Mouse (Mus musculus): ENCODE measurements at regions not wholly inside any gene's neighbourhood (a gene's known extent, or its start where the extent isn't known, plus 50 kb on each side); places are given as distances from the start of the nearest gene placed in this dataset.
A peak's percentile ranks its signal among the peaks of the same experiment; 100 is the strongest.

- dilution Hi-C loops (cut with MboI; ENCODE audit: extremely low pct_ligation_motif_present, extremely low pct_unique_long_range_greater_than_20kb, low sequenced_read_pairs) (no loop called here), in situ Hi-C loops (cut with MboI; ENCODE audit: low pct_ligation_motif_present, low pct_unique_long_range_greater_than_20kb, low sequenced_read_pairs) (no loop called here)
- H3K9me3 ChIP-seq (replicated peaks; ENCODE audit: low read length) = no peaks in the 10 kb centered on the region
- H3K4me3 ChIP-seq (replicated peaks in 1 of 3; ENCODE audit: low read depth in 2 of 3, low read length in 2 of 3, poor library complexity in 1 of 3) = no peak overlapping the region
- H3K27me3 ChIP-seq (replicated peaks) = no peaks in the 10 kb centered on the region
- H3K27ac ChIP-seq (ENCODE audit: insufficient read depth, low read depth) = no peak overlapping the region
- H3K79me2 ChIP-seq (replicated peaks; ENCODE audit: control insufficient read depth, extremely low read depth, insufficient read depth, poor library complexity, severe bottlenecking) = no peaks in the 10 kb centered on the region
- DNase-seq (ENCODE audit: extremely low read depth) = no peak
- TF ChIP-seq EP300 (IDR thresholded peaks at IDR 0.05; ENCODE audit: low read length) (no peak), KAT2A (IDR thresholded peaks at IDR 0.05; ENCODE audit: insufficient replicate concordance, low read length) (no peak), JUND (conservative IDR thresholded peaks at IDR 0.05; ENCODE audit: low read depth, low read length) (no peak), ZNF384 (IDR thresholded peaks at IDR 0.05; ENCODE audit: low read depth, low read length) (no peak), USF1 (IDR thresholded peaks at IDR 0.05; ENCODE audit: low read depth, low read length) (no peak), MYC (IDR thresholded peaks at IDR 0.05; ENCODE audit: low read depth, low read length) (no peak), PAX5 (IDR thresholded peaks at IDR 0.05; ENCODE audit: low read length) (no peak)
- H3K4me2 ChIP-seq (ENCODE audit: insufficient read depth, low read depth, poor library complexity, severe bottlenecking) = peak overlapping the region; percentile 44; the same call in 1 of the 2 replicates
- no peaks in the 10 kb centered on the region for H3K36me3 ChIP-seq (replicated peaks in 1 of 2; ENCODE audit: control insufficient read depth in 1 of 2, insufficient read depth in 1 of 2, low read length in 1 of 2)
- H3K4me1 ChIP-seq (ENCODE audit: control insufficient read depth in 1 of 2, insufficient read depth in 2 of 2) = no peaks in the 10 kb centered on the region
- H3K9ac ChIP-seq (ENCODE audit: insufficient read depth, low read depth) = no peak overlapping the region
Measured at GRCm38 (mm10) chr4:33833134-33833533, 91.3 kb upstream of the Cnr1 start.

GRCm38 (mm10) chr4:33838436-33838835, 86.0 kb upstream of the Cnr1 start:
- dilution Hi-C loops (cut with MboI; ENCODE audit: extremely low pct_ligation_motif_present, extremely low pct_unique_long_range_greater_than_20kb, low sequenced_read_pairs) = no loop called here
- H3K4me1 ChIP-seq (ENCODE audit: control insufficient read depth in 1 of 2, insufficient read depth in 2 of 2) = no peaks in the 10 kb centered on the region

DNA sequence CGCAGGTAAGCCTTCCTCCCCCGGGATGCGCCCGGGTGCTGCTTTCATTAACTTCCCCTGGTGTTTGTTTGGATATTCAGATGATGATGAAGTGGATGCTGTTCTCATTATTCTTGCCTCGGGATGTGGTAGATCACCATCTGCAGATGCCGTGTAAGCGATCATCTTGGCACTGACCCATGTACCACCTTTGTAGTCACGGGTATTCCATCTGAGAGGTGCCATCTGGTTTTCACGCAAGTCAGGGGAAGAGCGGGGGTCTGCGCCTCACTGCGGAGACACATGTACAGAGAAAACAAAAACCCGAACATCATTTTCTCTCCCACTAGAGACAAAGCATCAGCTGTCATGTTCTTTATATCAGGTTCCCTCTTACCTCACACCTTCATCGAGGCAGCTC, 84.3 kb upstream of the Cnr1 start:
- dilution Hi-C loops (cut with MboI; ENCODE audit: extremely low pct_ligation_motif_present, extremely low pct_unique_long_range_greater_than_20kb, low sequenced_read_pairs) (no loop called here), in situ Hi-C loops (cut with MboI; ENCODE audit: low pct_ligation_motif_present, low pct_unique_long_range_greater_than_20kb, low sequenced_read_pairs) (no loop called here)
- H3K4me3 ChIP-seq (replicated peaks in 1 of 3; ENCODE audit: low read depth in 2 of 3, low read length in 2 of 3, poor library complexity in 1 of 3) = no peak overlapping the region
- no peak overlapping the region for H3K27ac ChIP-seq (ENCODE audit: insufficient read depth, low read depth)
- H3K9ac ChIP-seq (ENCODE audit: insufficient read depth, low read depth) = no peak overlapping the region
- no peak overlapping the region for H3K4me2 ChIP-seq (ENCODE audit: insufficient read depth, low read depth, poor library complexity, severe bottlenecking)
- DNase-seq (ENCODE audit: extremely low read depth) = no peak
- H3K9me3 ChIP-seq (replicated peaks; ENCODE audit: low read length) = no peaks in the 10 kb centered on the region
- H3K79me2 ChIP-seq (replicated peaks; ENCODE audit: control insufficient read depth, extremely low read depth, insufficient read depth, poor library complexity, severe bottlenecking) = no peaks in the 10 kb centered on the region
- H3K27me3 ChIP-seq (replicated peaks) = no peaks in the 10 kb centered on the region
- TF ChIP-seq RCOR1 (conservative IDR thresholded peaks at IDR 0.05; ENCODE audit: low read depth, low read length) (no peak), KAT2A (IDR thresholded peaks at IDR 0.05; ENCODE audit: insufficient replicate concordance, low read length) (no peak), MXI1 (IDR thresholded peaks at IDR 0.05; ENCODE audit: low read depth, low read length) (no peak), E2F4 (IDR thresholded peaks at IDR 0.05; ENCODE audit: insufficient replicate concordance, low read depth, low read length) (no peak), MAZ (IDR thresholded peaks at IDR 0.05; ENCODE audit: low read depth, low read length) (no peak), POLR2A (IDR thresholded peaks at IDR 0.05; ENCODE audit: low read depth, low read length) (no peak), TCF12 (IDR thresholded peaks at IDR 0.05; ENCODE audit: low read depth, low read length) (no peak), JUN (IDR thresholded peaks at IDR 0.05; ENCODE audit: insufficient read depth, low read depth, low read length) (no peak), BHLHE40 (IDR thresholded peaks at IDR 0.05; ENCODE audit: low read depth, low read length) (no peak)
- H3K36me3 ChIP-seq (replicated peaks in 1 of 2; ENCODE audit: control insufficient read depth in 1 of 2, insufficient read depth in 1 of 2, low read length in 1 of 2) = no peaks in the 10 kb centered on the region
- H3K4me1 ChIP-seq (ENCODE audit: control insufficient read depth in 1 of 2, insufficient read depth in 2 of 2) = no peaks in the 10 kb centered on the region

More at GRCm38 (mm10) chr4:33838436-33838835, 86.0 kb upstream of the Cnr1 start:
- Histone ChIP-seq H3K9me3 (replicated peaks; ENCODE audit: low read length) (no peaks in the 10 kb centered on the region), H3K9ac (ENCODE audit: insufficient read depth, low read depth) (no peak overlapping the region), H3K27ac (ENCODE audit: insufficient read depth, low read depth) (no peak overlapping the region), H3K27me3 (replicated peaks) (no peaks in the 10 kb centered on the region), H3K4me3 (replicated peaks in 1 of 3; ENCODE audit: low read depth in 2 of 3, low read length in 2 of 3, poor library complexity in 1 of 3) (no peak overlapping the region), H3K36me3 (replicated peaks in 1 of 2; ENCODE audit: control insufficient read depth in 1 of 2, insufficient read depth in 1 of 2, low read length in 1 of 2) (no peaks in the 10 kb centered on the region), H3K4me2 (ENCODE audit: insufficient read depth, low read depth, poor library complexity, severe bottlenecking) (no peak overlapping the region), H3K79me2 (replicated peaks; ENCODE audit: control insufficient read depth, extremely low read depth, insufficient read depth, poor library complexity, severe bottlenecking) (no peaks in the 10 kb centered on the region)
- in situ Hi-C loops (cut with MboI; ENCODE audit: low pct_ligation_motif_present, low pct_unique_long_range_greater_than_20kb, low sequenced_read_pairs) = no loop called here
- TF ChIP-seq CTCF (conservative IDR thresholded peaks at IDR 0.05 in 1 of 2, IDR thresholded peaks at IDR 0.05 in 1 of 2; ENCODE audit: low read depth in 2 of 2, low read length in 2 of 2) (no peak), JUND (conservative IDR thresholded peaks at IDR 0.05; ENCODE audit: low read depth, low read length) (no peak), POLR2AphosphoS2 (IDR thresholded peaks at IDR 0.05; ENCODE audit: low read depth, low read length) (no peak), ZKSCAN1 (IDR thresholded peaks at IDR 0.05; ENCODE audit: borderline replicate concordance, low read depth, low read length) (no peak), ZC3H11A (IDR thresholded peaks at IDR 0.05; ENCODE audit: low read depth, low read length) (no peak), UBTF (IDR thresholded peaks at IDR 0.05; ENCODE audit: low read depth, low read length) (no peak), GABPA (IDR thresholded peaks at IDR 0.05; ENCODE audit: insufficient replicate concordance, low read depth, low read length) (no peak), USF1 (IDR thresholded peaks at IDR 0.05; ENCODE audit: low read depth, low read length) (no peak), ZMIZ1 (IDR thresholded peaks at IDR 0.05; ENCODE audit: low read depth, low read length) (no peak), ELF1 (IDR thresholded peaks at IDR 0.05; ENCODE audit: low read depth, low read length) (no peak), POLR2A (IDR thresholded peaks at IDR 0.05; ENCODE audit: low read depth, low read length) (no peak), TCF12 (IDR thresholded peaks at IDR 0.05; ENCODE audit: low read depth, low read length) (no peak), NRF1 (IDR thresholded peaks at IDR 0.05; ENCODE audit: low read depth, low read length) (no peak), SMC3 (IDR thresholded peaks at IDR 0.05; ENCODE audit: low read depth, low read length) (no peak), KAT2A (IDR thresholded peaks at IDR 0.05; ENCODE audit: insufficient replicate concordance, low read length) (no peak), MAZ (IDR thresholded peaks at IDR 0.05; ENCODE audit: low read depth, low read length) (no peak), MXI1 (IDR thresholded peaks at IDR 0.05; ENCODE audit: low read depth, low read length) (no peak), MAFK (IDR thresholded peaks at IDR 0.05; ENCODE audit: insufficient replicate concordance, low read length) (no peak), ETS1 (conservative IDR thresholded peaks at IDR 0.05; ENCODE audit: low read depth, low read length) (no peak)
- DNase-seq (ENCODE audit: extremely low read depth) = no peak
